Mouse (Mus musculus) erythroblast, embryonic 14.5 days (primary cell): ENCODE data around the gene Fgf13.

Source experiments
- GATA1 ChIP-seq: IDR thresholded peaks from 2 replicates; pipeline ENCODE4 v1.6.1; 2012; ENCODE audit warnings: low read length, inconsistent platforms, mixed read lengths
- TAL1 ChIP-seq: IDR thresholded peaks from 3 replicates; pipeline ENCODE4 v1.6.1; 2012; ENCODE audit warnings: low read length, inconsistent platforms, mixed read lengths

DNA sequence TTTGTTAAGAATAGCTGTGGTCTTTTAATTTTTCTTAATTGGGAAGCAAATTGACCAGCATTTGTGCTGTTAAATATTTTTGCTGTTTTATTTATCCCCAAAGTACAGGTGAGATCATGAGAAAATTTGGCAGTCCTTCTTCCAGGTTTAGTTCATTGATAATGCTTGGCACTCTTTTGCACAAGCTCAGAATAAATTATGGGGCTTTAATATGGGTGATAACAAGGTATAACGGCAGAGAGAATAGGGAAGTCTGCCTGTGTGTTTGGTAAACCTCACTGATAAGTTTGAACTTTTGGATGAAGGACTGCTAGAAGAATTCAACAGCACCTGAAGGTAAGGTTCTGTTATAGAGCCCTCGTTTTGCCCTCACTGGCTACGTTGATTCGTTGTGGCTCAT, 504.7 kb downstream of the Fgf13 start:
- TF ChIP-seq TAL1 (no peak), GATA1 (no peak)
